Mouse (Mus musculus): ENCODE data around the gene Alg9.

The Alg9 gene

GRCm38 (mm10) chr9:50882183-50882582 lies 107.4 kb downstream of the Alg9 start:
- DNase-seq (ENCODE audit: inconsistent age in 2 of 2, low spot score in 1 of 2) = no peak

GRCm38 (mm10) chr9:50884093-50884492 lies 109.3 kb downstream of the Alg9 start:
- peak in 1 of 2 experiments; percentile 53 for DNase-seq (ENCODE audit: inconsistent age in 2 of 2, low spot score in 1 of 2)

- DNase-seq (ENCODE audit: inconsistent age in 2 of 2, low spot score in 1 of 2) = peak; percentile 51 to 82
These were observed 110.2 kb downstream of the Alg9 start for GRCm38 (mm10) chr9:50884741-50885599.

GRCm38 (mm10) chr9:50885600-50885987 lies 110.8 kb downstream of the Alg9 start:
- peak in 1 of 2 experiments; percentile 28 for DNase-seq (ENCODE audit: inconsistent age in 2 of 2, low spot score in 1 of 2)

GRCm38 (mm10) chr9:50886870-50887269 lies 112.1 kb downstream of the Alg9 start:
- DNase-seq (ENCODE audit: inconsistent age in 2 of 2, low spot score in 1 of 2) = no peak

GRCm38 (mm10) chr9:50887351-50887750 lies 112.5 kb downstream of the Alg9 start:
- peak in 1 of 2 experiments; percentile 50 for DNase-seq (ENCODE audit: inconsistent age in 2 of 2, low spot score in 1 of 2)

- no peak for DNase-seq (ENCODE audit: inconsistent age in 2 of 2, low spot score in 1 of 2)
These were observed 114.4 kb downstream of the Alg9 start for GRCm38 (mm10) chr9:50889211-50889610.

GRCm38 (mm10) chr9:50889964-50890363 lies 115.1 kb downstream of the Alg9 start:
- DNase-seq (ENCODE audit: inconsistent age in 2 of 2, low spot score in 1 of 2) = no peak

- DNase-seq (ENCODE audit: inconsistent age in 2 of 2, low spot score in 1 of 2) = no peak
These were observed 115.8 kb downstream of the Alg9 start for GRCm38 (mm10) chr9:50890494-50891090.

Measured in adrenal gland, adult (tissue).